Mouse (Mus musculus) lung, postnatal 0 days (tissue): ENCODE data around the gene Dcun1d4. TPM values are rescaled to one million over a fixed set of nuclear protein-coding genes. Genes with fewer than 3 reads are reported as not detected.

Experiments used
- ATAC-seq: fragments of 200-750 bp; cut with Nextera tagmentation; 2 replicates; pipeline ENCODE4 v1.8.0; 2017; ENCODE audit warnings: moderate library complexity
- DNase-seq: peaks from one replicate; pipeline ENCODE4 v3.0.0-alpha.2; 2016; ENCODE audit warnings: low spot score
- H3K27ac ChIP-seq: fragments of 300-500 bp; sonication (generic); 2 replicates; pipeline ENCODE4 v1.5.1; 2014; ENCODE audit warnings: antibody characterized with exemption, mild to moderate bottlenecking, low read length, mixed read lengths
- H3K27me3 ChIP-seq: fragments of 300-500 bp; sonication (generic); replicated peaks from 2 replicates; pipeline ENCODE4 v1.6.1; 2014; ENCODE audit warnings: low read length, mixed read lengths; ENCODE audit not compliant: insufficient read depth
- H3K36me3 ChIP-seq: fragments of 300-500 bp; sonication (generic); 2 replicates; pipeline ENCODE4 v1.6.1; 2014; ENCODE audit warnings: low read length, mixed read lengths; ENCODE audit not compliant: insufficient read depth
- H3K4me1 ChIP-seq: fragments of 300-500 bp; sonication (generic); 2 replicates; pipeline ENCODE4 v1.6.1; 2014; ENCODE audit warnings: antibody characterized with exemption, low read depth, low read length, mixed read lengths; ENCODE audit not compliant: insufficient read depth
- H3K4me2 ChIP-seq: fragments of 300-500 bp; sonication (generic); replicated peaks from 2 replicates; pipeline ENCODE4 v1.6.1; 2014; ENCODE audit warnings: low read depth, mild to moderate bottlenecking, low read length, moderate library complexity, mixed read lengths
- H3K4me3 ChIP-seq: fragments of 300-500 bp; sonication (generic); 2 replicates; pipeline ENCODE4 v1.5.1; 2014; ENCODE audit warnings: low read depth, low read length
- H3K9ac ChIP-seq: fragments of 300-500 bp; sonication (generic); replicated peaks from 2 replicates; pipeline ENCODE4 v1.6.1; 2014; ENCODE audit warnings: low read depth, mild to moderate bottlenecking
- H3K9me3 ChIP-seq: fragments of 300-500 bp; sonication (generic); 2 replicates; pipeline ENCODE4 v1.6.1; 2016; ENCODE audit warnings: low read length, mixed read lengths
- CTCF ChIP-seq: IDR thresholded peaks from 2 replicates; pipeline ENCODE4 v1.5.1; 2016; ENCODE audit warnings: antibody characterized with exemption, mild to moderate bottlenecking
- EP300 ChIP-seq: IDR thresholded peaks from 2 replicates; pipeline ENCODE4 v1.6.1; 2016; ENCODE audit warnings: antibody characterized with exemption, mild to moderate bottlenecking, control low read depth
- WGBS: fragments of 180-500 bp; shearing (Covaris S2); extraction: QIAGEN DNeasy Blood & Tissue Kit; methylation state at CpG from one replicate; pipeline ENCODE4 v1.1.7; 2014; 5-methylcytosine and 5-hydroxymethylcytosine counted together
- polyA plus RNA-seq: library from polyadenylated mRNA; unstranded; fragments of >200 nt; fragmentation: Nextera tagmentation; extraction: Ambion mirVana; gene quantifications from 2 replicates; pipeline ENCODE4 v1.2.1, GENCODE M21; 2015

The Dcun1d4 gene
- polyA plus RNA-seq = 13.7 and 14.7 TPM in 2 replicates

DNA sequence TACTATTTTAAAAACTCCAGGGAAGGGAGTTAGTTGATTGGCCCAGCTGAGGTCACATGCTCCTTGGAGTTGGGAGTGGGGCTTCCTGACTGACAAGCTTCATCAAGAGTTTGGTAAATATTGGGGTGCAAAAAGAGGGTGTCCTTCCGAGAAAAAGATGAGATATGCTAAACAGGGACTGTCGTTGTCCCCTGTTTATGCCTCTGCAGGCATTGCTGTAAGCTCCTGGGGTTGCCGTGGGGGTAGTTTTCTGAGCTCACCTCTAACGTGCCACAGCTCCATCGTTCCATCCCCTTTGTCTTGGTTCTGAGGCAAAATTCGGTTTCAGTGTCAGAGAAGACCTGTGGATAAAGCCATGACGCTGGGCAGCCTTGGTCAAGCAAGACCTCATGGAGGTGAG is at the start of gene Dcun1d4:
Gene Dcun1d4 (plus strand): TSS at position 301 of the 400 bp plus-strand sequence.
- H3K27ac ChIP-seq = no peak within 1 kb of the TSS
- H3K4me2 ChIP-seq = no peak within 1 kb of the TSS
- H3K9me3 ChIP-seq = no peaks in the 10 kb centered on the region
- no peak within 1 kb of the TSS for H3K9ac ChIP-seq
- 75% methylated on average over 7 of the region's 7 CpGs for WGBS
- no peak for ATAC-seq
- no peaks in the 10 kb centered on the region for H3K4me1 ChIP-seq
- TF ChIP-seq EP300 (no peak), CTCF (no peak)
- H3K4me3 ChIP-seq = no peak within 1 kb of the TSS
- H3K27me3 ChIP-seq = no peaks in the 10 kb centered on the region
- DNase-seq = no peak
- no peaks in the 10 kb centered on the region for H3K36me3 ChIP-seq

DNA sequence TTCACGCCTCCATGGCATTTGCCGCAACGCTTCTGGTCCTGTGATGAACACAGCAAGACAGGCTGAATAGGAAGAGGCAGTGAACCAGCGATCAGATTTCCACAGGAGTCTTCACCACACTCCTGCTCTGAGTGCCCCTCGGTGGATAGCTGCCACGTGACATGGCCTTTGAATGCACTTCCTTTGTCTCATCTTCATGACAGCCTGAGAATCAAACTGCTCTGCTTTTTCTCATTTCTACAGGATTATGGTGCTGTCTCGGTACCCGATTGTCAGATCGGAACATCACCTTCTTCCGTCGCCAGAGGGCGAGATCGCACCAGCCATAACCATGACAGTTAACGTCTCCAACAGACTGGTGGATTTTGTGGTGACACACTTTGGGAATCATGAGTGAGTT is 49.2 kb upstream of the Dcun1d4 start:
- peak; percentile 73 for DNase-seq
- peak; percentile 75 for ATAC-seq

DNA sequence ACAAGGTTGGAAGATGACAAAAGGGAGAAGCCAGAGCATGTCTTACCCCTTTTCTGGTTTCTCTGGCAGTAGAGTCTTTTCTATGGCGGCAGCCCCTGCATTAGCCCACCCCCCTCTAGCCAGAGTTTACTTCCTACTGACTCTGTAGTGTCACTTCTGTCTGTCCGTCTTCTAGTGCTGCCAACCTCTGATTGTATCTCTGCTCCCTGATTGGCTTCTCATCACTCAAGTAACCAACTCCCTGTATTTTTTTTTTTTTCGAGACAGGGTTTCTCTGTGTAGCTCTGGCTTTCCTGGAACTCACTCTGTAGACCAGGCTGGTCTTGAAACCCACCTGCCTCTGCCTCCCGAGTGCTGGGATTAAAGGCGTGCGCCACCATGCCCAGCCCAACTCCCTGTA is 48.0 kb upstream of the Dcun1d4 start:
- Histone ChIP-seq H3K27me3 (no peaks in the 10 kb centered on the region), H3K4me2 (no peak overlapping the region), H3K9me3 (no peaks in the 10 kb centered on the region), H3K27ac (no peak overlapping the region), H3K4me1 (no peaks in the 10 kb centered on the region), H3K4me3 (no peak overlapping the region), H3K9ac (no peak overlapping the region), H3K36me3 (no peaks in the 10 kb centered on the region)
- 80% methylated on average over 6 of the region's 6 CpGs for WGBS
- DNase-seq (no peak), ATAC-seq (no peak)
- TF ChIP-seq EP300 (no peak), CTCF (no peak)

More for the DNA sequence above, 49.2 kb upstream of the Dcun1d4 start:
- peak; percentile 94 for TF ChIP-seq CTCF
- no peak for TF ChIP-seq EP300
- H3K4me2 ChIP-seq = no peak overlapping the region
- no peaks in the 10 kb centered on the region for H3K9me3 ChIP-seq
- no peaks in the 10 kb centered on the region for H3K36me3 ChIP-seq
- H3K4me1 ChIP-seq = no peaks in the 10 kb centered on the region
- 23% methylated on average over 14 of the region's 14 CpGs for WGBS
- no peak overlapping the region for H3K4me3 ChIP-seq
- H3K27me3 ChIP-seq = no peaks in the 10 kb centered on the region
- H3K27ac ChIP-seq = no peak overlapping the region
- no peak overlapping the region for H3K9ac ChIP-seq

DNA sequence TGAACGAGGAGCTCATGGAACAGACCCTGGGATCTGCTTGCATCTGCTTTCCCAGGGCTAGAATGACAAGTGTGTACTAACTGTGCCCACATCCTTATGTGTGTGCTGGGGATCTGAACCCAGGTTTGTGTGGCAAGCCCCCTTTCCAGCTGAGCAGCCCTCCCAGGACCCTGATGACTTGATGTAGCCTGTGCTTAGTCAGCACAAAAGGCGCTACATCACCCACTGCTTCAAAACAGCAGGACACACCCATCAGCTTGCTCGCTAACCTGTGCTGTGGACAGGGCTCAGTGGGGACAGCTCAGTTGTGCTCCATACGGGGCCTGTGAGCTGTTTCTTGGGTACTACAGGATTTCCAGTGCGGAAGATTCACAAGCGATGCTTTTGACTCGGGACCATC is 46.0 kb upstream of the Dcun1d4 start:
- H3K9me3 ChIP-seq = no peaks in the 10 kb centered on the region
- H3K27me3 ChIP-seq = no peaks in the 10 kb centered on the region
- H3K4me1 ChIP-seq = no peaks in the 10 kb centered on the region
- DNase-seq = no peak
- ATAC-seq = no peak
- no peaks in the 10 kb centered on the region for H3K36me3 ChIP-seq
- no peak overlapping the region for H3K9ac ChIP-seq
- TF ChIP-seq EP300 = no peak
- TF ChIP-seq CTCF = no peak
- H3K27ac ChIP-seq = no peak overlapping the region
- no peak overlapping the region for H3K4me2 ChIP-seq
- H3K4me3 ChIP-seq = no peak overlapping the region
- 71% methylated on average over 7 of the region's 7 CpGs for WGBS

DNA sequence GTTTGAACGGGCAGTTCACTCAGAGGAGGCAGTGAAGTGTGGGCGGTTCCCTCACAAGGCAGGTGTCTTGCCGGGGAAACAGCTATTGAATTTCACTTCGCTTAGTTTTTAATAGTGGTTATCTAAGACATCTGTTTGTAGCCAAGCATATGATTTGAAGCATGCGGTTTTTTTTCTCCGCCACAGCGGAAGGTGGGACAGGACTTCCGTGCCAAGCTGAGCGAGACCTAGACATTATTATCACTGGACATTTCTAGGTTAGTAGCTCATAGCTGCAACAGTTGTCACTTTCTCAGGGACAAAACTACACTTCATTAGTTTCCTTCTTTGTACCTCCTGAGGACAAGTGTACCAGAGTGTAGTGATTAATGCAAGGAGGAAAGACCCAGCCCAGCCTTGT is 38.6 kb upstream of the Dcun1d4 start:
- no peak for DNase-seq
- Histone ChIP-seq H3K4me1 (no peaks in the 10 kb centered on the region), H3K4me3 (no peak overlapping the region), H3K9me3 (no peaks in the 10 kb centered on the region), H3K27ac (no peak overlapping the region), H3K9ac (no peak overlapping the region), H3K36me3 (no peaks in the 10 kb centered on the region), H3K4me2 (no peak overlapping the region), H3K27me3 (no peaks in the 10 kb centered on the region)
- 72% methylated on average over 9 of the region's 9 CpGs for WGBS
- TF ChIP-seq EP300 (no peak), CTCF (no peak)
- ATAC-seq = no peak

DNA sequence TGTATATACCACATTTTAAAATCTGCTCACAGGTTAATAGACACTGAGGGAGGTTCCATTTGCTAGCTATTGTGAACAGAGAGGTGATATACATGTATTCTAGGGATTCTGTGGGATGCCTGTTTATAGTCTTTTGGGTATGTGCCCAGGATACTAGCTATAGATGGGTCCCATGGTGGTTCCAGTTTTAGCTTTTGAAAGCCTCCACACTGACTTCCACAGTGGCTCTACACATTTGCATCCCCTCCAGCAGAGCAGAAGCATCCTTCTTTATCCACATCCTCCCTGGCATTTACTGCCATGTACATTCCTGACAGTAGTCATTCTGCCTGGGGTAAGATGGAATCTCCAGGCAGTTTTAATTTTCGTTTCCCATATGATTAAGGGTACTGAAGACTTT is 30.5 kb upstream of the Dcun1d4 start:
- H3K9me3 ChIP-seq = no peaks in the 10 kb centered on the region
- ATAC-seq (no peak), DNase-seq (no peak)
- no peak overlapping the region for H3K4me2 ChIP-seq
- no peaks in the 10 kb centered on the region for H3K4me1 ChIP-seq
- H3K4me3 ChIP-seq = no peak overlapping the region
- TF ChIP-seq EP300 = no peak
- TF ChIP-seq CTCF = no peak
- no peak overlapping the region for H3K9ac ChIP-seq
- H3K27ac ChIP-seq = no peak overlapping the region
- H3K36me3 ChIP-seq = no peaks in the 10 kb centered on the region
- WGBS = 63% methylated on average over 1 of the region's 1 CpGs
- H3K27me3 ChIP-seq = no peaks in the 10 kb centered on the region
